Mouse (Mus musculus) ES-E14 (cell line): Measurements from ENCODE around the gene D10Jhu81e.

Experiments used
- CHD2 ChIP-seq: IDR thresholded peaks from 2 replicates; pipeline ENCODE4 v1.6.1; 2014; ENCODE audit warnings: mild to moderate bottlenecking, low read depth, low read length, inconsistent platforms
- HCFC1 ChIP-seq: IDR thresholded peaks from 2 replicates; pipeline ENCODE4 v1.6.1; 2012; ENCODE audit warnings: low read length, inconsistent platforms, borderline replicate concordance; ENCODE audit not compliant: insufficient read depth
- MAFK ChIP-seq: IDR thresholded peaks from 2 replicates; pipeline ENCODE4 v1.6.1; 2014; ENCODE audit warnings: mild to moderate bottlenecking, low read depth, low read length, inconsistent platforms; ENCODE audit not compliant: insufficient read depth
- ZNF384 ChIP-seq: IDR thresholded peaks from 2 replicates; pipeline ENCODE4 v1.6.1; 2012; ENCODE audit warnings: low read depth, low read length, inconsistent platforms

- TF ChIP-seq HCFC1, result no peak
- no peak for TF ChIP-seq MAFK
- TF ChIP-seq ZNF384, result no peak
- TF ChIP-seq CHD2, result no peak
Observed at GRCm38 (mm10) chr10:78211311-78211710, 41.7 kb upstream of the D10Jhu81e start.
